Mouse (Mus musculus): ENCODE data around the gene Hbs1l. TPM values are rescaled to one million over a fixed set of nuclear protein-coding genes. Genes with fewer than 3 reads are reported as not detected.

Hbs1l gene
- polyA plus RNA-seq (2014; fragmentation: Illumina TruSeq; extraction: RNeasy Lipid Tissue Mini Kit (QIAGEN cat#74804); ENCODE audit: low replicate concordance): 84.5 TPM

DNA sequence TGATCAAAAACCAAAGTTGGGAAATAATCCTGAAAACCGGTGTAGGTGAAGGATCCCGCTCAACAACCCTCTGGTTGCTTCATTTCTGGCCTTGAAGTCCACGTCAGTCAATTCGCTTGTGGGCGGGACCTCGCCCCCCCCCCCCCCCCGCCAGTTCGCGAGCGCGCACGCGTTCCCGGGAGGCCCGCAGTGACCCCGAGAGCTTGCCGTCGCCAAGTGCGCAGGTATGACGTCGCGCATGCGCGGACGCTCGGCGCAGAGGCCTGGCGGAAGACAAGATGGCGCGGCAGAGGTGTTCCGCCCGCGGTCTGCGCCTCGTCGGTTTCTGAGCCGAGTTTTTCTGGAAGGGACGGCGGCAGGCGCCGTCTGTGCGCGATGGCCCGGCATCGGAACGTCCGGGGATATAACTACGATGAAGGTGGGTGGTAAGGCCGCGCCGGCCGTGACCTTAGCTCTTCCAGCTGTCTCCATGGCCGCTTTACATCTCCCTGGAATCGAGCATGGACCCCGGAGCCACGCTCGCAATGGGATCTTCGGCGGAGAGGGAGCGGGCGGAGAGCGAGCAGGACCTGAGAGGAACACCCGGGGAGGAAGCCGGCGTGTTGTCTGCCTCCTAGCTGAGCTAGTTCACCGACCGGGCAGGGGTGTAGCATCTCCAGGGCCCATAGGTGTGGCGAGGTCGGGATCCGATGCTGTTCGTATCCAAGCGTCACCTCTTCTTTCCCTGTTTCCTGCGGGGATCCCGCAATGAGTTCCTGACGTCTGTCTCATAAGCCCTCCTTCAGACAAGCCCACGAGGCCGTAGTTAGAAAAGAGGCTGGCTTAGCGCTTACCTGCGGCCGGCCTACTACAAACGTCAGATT is at the start of gene Hbs1l:
TSS of gene Hbs1l (plus strand) at position 221 of the 863 bp plus-strand sequence.

DNA sequence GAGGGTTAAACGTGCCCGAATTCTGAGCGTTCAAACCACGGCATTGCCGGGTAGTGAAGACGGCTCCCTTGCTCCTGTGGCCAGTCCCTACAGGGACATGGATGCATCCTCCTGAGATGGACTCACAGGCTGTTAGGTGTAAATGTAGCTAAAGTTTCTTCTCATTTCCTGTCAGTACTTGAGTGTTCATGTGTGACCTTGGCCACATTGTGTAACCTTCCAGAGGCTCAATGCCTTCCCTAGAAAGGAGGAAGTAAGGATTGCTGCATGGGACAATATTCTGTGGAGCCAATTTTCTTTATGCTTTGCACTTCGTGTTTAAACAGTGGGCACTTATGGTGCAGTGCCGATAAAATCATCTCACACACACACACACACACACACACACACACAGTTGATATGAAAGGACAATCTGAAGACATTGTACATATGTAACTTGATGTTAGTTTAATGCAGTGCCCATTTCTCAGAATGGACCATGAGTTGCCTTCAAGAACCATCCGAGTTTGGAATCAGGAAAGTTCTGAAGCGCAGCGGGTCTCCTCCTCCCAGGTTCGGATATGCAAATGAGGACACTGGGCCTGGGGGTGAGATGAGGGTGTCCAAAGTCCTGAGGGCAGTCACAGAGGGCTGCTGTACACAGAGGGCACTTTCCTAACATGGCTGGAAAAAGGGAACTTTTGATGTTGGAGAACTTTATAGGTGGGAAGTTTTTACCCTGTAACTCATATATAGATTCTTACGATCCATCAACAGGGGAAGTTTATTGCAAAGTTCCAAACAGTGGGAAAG is 81.1 kb downstream of the Hbs1l start, which contains the start of gene Aldh8a1:
TSS of gene Aldh8a1 (plus strand) at position 610 of the 792 bp plus-strand sequence.

Other genes with a start within 250 kb of the Hbs1l start
- 36.4 TPM for gene Myb, start 135.0 kb upstream of the Hbs1l start, polyA plus RNA-seq (2014; fragmentation: Illumina TruSeq; extraction: RNeasy Lipid Tissue Mini Kit (QIAGEN cat#74804); ENCODE audit: low replicate concordance)
- gene Aldh8a1, start 81.3 kb downstream of the Hbs1l start, polyA plus RNA-seq (2014; fragmentation: Illumina TruSeq; extraction: RNeasy Lipid Tissue Mini Kit (QIAGEN cat#74804); ENCODE audit: low replicate concordance): not detected